Mouse (Mus musculus): ENCODE measurements at regions not wholly inside any gene's neighbourhood (a gene's known extent, or its start where the extent isn't known, plus 50 kb on each side); places are given as distances from the start of the nearest gene placed in this dataset.
A peak's percentile ranks its signal among the peaks of the same experiment; 100 is the strongest.

DNA sequence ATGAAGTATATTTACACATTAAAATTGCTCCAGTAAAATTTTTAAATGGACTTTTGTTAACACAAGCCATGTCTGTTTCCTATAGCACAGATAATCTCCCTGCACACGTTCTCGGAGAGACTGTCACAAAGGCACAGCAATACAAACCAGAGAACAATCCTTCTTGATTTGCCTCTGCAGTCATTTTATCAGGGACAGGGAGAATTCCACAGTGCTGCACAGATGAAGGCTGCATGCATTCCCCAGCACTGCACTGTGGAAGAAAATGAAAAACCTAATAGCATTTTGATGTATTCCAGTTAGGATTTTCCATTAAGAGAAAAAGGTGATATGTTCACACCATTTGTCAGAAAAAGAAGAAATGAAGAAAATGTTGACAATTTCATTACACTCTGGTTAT is 63.4 kb upstream of the 1700008P02Rik start:
- Histone ChIP-seq H3K4me1 (ENCODE audit: control insufficient read depth in 1 of 2, insufficient read depth in 2 of 2, low read length in 2 of 2) (peaks cover 0 to 6% of the 10 kb centered on the region in 2 experiments; a peak in 1 of 4 replicates), H3K27ac (ENCODE audit: control insufficient read depth, low read depth, low read length) (no peak overlapping the region), H3K36me3 (ENCODE audit: control insufficient read depth in 1 of 2, insufficient read depth in 2 of 2, low read length in 2 of 2) (peaks cover 0 to 4% of the 10 kb centered on the region in 2 experiments; a peak in 1 of 4 replicates), H3K4me3 (ENCODE audit: control insufficient read depth in 1 of 2, insufficient read depth in 1 of 2, low read depth in 2 of 2, low read length in 2 of 2) (no peak overlapping the region), H3K79me2 (ENCODE audit: control insufficient read depth, insufficient read depth, low read length, poor library complexity) (no peaks in the 10 kb centered on the region), H3K27me3 (ENCODE audit: control insufficient read depth in 1 of 2, insufficient read depth in 2 of 2, low read length in 2 of 2) (no peaks in the 10 kb centered on the region), H3K9ac (ENCODE audit: control insufficient read depth, low read depth, low read length, poor library complexity, severe bottlenecking) (no peak overlapping the region), H3K9me3 (replicated peaks; ENCODE audit: insufficient read depth, low read length) (no peaks in the 10 kb centered on the region)
- no peak for TF ChIP-seq NELFE (IDR thresholded peaks at IDR 0.05; ENCODE audit: low read depth, low read length)
- TF ChIP-seq ELF1 (IDR thresholded peaks at IDR 0.05; ENCODE audit: low read depth, low read length) = no peak
- no peak for TF ChIP-seq NRF1 (IDR thresholded peaks at IDR 0.05; ENCODE audit: insufficient read depth, low read depth, low read length, poor library complexity, severe bottlenecking)
- TF ChIP-seq TCF12 (IDR thresholded peaks at IDR 0.05; ENCODE audit: low read depth, low read length) = no peak
- TF ChIP-seq MAFK (IDR thresholded peaks at IDR 0.05; ENCODE audit: borderline replicate concordance, low read depth, low read length) = no peak
- TF ChIP-seq RAD21 (IDR thresholded peaks at IDR 0.05; ENCODE audit: low read depth, low read length) = no peak
- TF ChIP-seq BHLHE40 (IDR thresholded peaks at IDR 0.05; ENCODE audit: borderline replicate concordance, low read depth, low read length) = no peak
- no peak for TF ChIP-seq SIN3A (IDR thresholded peaks at IDR 0.05; ENCODE audit: low read length)
- no peak for TF ChIP-seq POLR2AphosphoS5 (IDR thresholded peaks at IDR 0.05; ENCODE audit: borderline replicate concordance, low read depth, low read length)
- TF ChIP-seq ETS1 (IDR thresholded peaks at IDR 0.05; ENCODE audit: low read depth, low read length) = no peak
- TF ChIP-seq CHD1 (IDR thresholded peaks at IDR 0.05; ENCODE audit: low read depth, low read length) = no peak
- TF ChIP-seq RCOR1 (IDR thresholded peaks at IDR 0.05; ENCODE audit: low read depth, low read length) = no peak
- no peak for DNase-seq (ENCODE audit: low read depth, low spot score)

DNA sequence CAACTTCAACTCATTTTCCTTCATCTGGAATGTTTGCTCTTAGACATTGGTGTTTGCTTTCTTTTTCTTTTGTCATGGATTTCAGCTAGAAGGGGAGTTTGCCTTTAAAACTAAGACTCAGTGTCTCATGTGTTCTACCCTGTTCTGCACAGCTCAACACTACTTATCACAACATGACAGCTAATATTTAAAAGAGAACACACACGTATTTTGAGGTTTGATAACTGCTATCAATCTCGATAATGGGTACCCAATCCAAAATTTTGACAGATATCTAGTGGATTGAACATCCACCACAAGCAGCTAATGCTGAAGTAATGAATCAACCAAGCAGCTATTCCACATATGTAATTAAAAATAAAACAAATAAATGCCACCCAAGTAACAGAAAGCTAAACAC is 61.2 kb upstream of the 1700008P02Rik start:
- Histone ChIP-seq H3K27ac (ENCODE audit: control insufficient read depth, low read depth, low read length) (no peak overlapping the region), H3K4me1 (ENCODE audit: control insufficient read depth in 1 of 2, insufficient read depth in 2 of 2, low read length in 2 of 2) (peaks cover 0 to 6% of the 10 kb centered on the region in 2 experiments; a peak in 1 of 4 replicates), H3K4me3 (ENCODE audit: control insufficient read depth in 1 of 2, insufficient read depth in 1 of 2, low read depth in 2 of 2, low read length in 2 of 2) (no peak overlapping the region; a peak in 1 of 4 replicates), H3K36me3 (ENCODE audit: control insufficient read depth in 1 of 2, insufficient read depth in 2 of 2, low read length in 2 of 2) (peaks cover 0 to 4% of the 10 kb centered on the region in 2 experiments; a peak in 1 of 4 replicates), H3K9ac (ENCODE audit: control insufficient read depth, low read depth, low read length, poor library complexity, severe bottlenecking) (no peak overlapping the region), H3K79me2 (ENCODE audit: control insufficient read depth, insufficient read depth, low read length, poor library complexity) (no peaks in the 10 kb centered on the region), H3K27me3 (ENCODE audit: control insufficient read depth in 1 of 2, insufficient read depth in 2 of 2, low read length in 2 of 2) (no peaks in the 10 kb centered on the region), H3K9me3 (replicated peaks; ENCODE audit: insufficient read depth, low read length) (no peaks in the 10 kb centered on the region)
- no peak for TF ChIP-seq CHD1 (IDR thresholded peaks at IDR 0.05; ENCODE audit: low read depth, low read length)
- peak; percentile 74; the same call in 1 of the 2 replicates for TF ChIP-seq TCF12 (IDR thresholded peaks at IDR 0.05; ENCODE audit: low read depth, low read length)
- no peak for TF ChIP-seq POLR2A (IDR thresholded peaks at IDR 0.05; ENCODE audit: control insufficient read depth in 1 of 2, insufficient read depth in 1 of 2, low read depth in 1 of 2, low read length in 2 of 2, poor library complexity in 1 of 2)
- TF ChIP-seq MYB (IDR thresholded peaks at IDR 0.05; ENCODE audit: low read depth, low read length) = no peak
- no peak for TF ChIP-seq SMC3 (IDR thresholded peaks at IDR 0.05; ENCODE audit: low read depth, low read length)
- no peak for TF ChIP-seq E2F4 (IDR thresholded peaks at IDR 0.05; ENCODE audit: borderline replicate concordance, low read depth, low read length)
- no peak for TF ChIP-seq ZNF384 (IDR thresholded peaks at IDR 0.05; ENCODE audit: low read depth, low read length)
- TF ChIP-seq ETS1 (IDR thresholded peaks at IDR 0.05; ENCODE audit: low read depth, low read length) = no peak
- no peak for TF ChIP-seq JUND (IDR thresholded peaks at IDR 0.05; ENCODE audit: low read depth, low read length)
- 0 out of 2 replicates have a peak, but pooled peaks have one; percentile 36 for TF ChIP-seq GATA1 (IDR thresholded peaks at IDR 0.05; ENCODE audit: low read depth, low read length)
- TF ChIP-seq RCOR1 (IDR thresholded peaks at IDR 0.05; ENCODE audit: low read depth, low read length) = peak; percentile 31; the same call in 1 of the 2 replicates
- TF ChIP-seq EP300 (IDR thresholded peaks at IDR 0.05; ENCODE audit: low read depth in 1 of 2, low read length in 2 of 2) = peak in 1 of 2 experiments; percentile 51; a peak in 2 of 4 replicates
- no peak for DNase-seq (ENCODE audit: low read depth, low spot score)

All from MEL (cell line).